Mouse (Mus musculus): ENCODE data around the gene Mfsd4b5. TPM values are rescaled to one million over a fixed set of nuclear protein-coding genes. Genes with fewer than 3 reads are reported as not detected.
"Not testable (repeated sequence)": the region's sequence is repeated elsewhere in the genome, so short reads cannot be mapped to it uniquely, and the experiment has no call there.

Mfsd4b5 gene
- polyA plus RNA-seq, 1 experiment from 2014 or later = not detected

DNA sequence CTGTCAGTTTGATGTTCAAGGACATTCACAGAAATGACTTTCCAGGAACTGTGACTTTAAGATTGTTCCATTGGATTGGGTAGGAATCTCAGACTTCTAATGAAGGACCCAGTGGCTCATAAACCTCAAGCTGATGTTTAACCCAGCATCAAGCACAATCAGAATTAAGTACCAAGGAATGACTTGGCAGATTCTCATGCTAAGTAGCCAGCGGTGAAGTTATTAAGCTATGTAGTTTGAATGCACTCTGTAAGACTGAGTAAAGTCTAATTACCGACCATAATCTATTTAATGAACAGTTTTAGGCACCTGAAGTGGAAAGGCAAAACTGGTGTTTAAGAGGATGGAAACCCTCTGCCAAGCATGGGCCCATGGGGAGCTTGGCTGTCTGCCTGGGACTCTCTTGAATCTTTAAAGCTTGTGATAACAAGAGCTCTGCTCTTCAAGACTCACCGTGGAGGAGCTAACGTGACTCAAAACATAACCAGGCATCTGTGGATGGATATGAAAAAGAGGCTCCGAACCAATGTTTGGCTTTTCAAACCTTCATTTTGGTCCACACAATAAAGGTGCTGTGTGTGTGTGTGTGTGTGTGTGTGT, 31.9 kb upstream of the Mfsd4b5 start:
- WGBS = 43% methylated on average over 5 of the region's 5 CpGs
- H3K4me3 ChIP-seq = no peak overlapping the region
- H3K27me3 ChIP-seq = peaks cover 6% of the 10 kb centered on the region; the same call in 1 of the 2 replicates
- no peak overlapping the region for H3K9ac ChIP-seq
- no peak; the same call in 1 of the 2 replicates for ATAC-seq (replicated peaks; ENCODE audit: insufficient number of reproducible peaks, insufficient read depth, low FRiP score, low read depth)
- no peaks in the 10 kb centered on the region for H3K36me3 ChIP-seq
- H3K9me3 ChIP-seq (replicated peaks) = no peaks in the 10 kb centered on the region
- no peak overlapping the region for H3K4me2 ChIP-seq
- peaks cover 23% of the 10 kb centered on the region for H3K4me1 ChIP-seq (replicated peaks)
- peak overlapping the region; percentile 69 for H3K27ac ChIP-seq

DNA sequence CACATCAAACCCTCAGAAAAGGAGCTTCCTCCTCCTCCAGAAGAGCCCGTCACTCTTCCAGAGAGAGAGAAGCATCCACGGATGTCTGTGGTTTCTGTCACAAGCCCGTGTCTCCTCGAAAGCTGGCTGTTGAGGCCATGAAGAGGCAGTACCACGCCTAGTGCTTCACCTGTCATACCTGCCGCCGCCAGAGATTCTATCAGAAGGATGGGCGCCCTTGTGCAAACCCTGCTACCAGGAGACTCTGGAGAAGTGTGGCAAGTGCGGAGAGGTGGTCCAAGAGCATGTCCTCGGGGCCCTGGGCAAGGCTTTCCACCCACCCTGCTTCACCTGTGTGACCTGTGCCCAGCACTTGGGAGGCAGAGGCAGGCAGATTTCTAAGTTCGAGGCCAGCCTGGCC, 23.1 kb upstream of the Mfsd4b5 start:
- Histone ChIP-seq H3K4me3 (no peak overlapping the region), H3K27me3 (no peaks in the 10 kb centered on the region), H3K36me3 (no peaks in the 10 kb centered on the region), H3K4me2 (no peak overlapping the region), H3K27ac (no peak overlapping the region), H3K4me1 (replicated peaks) (no peaks in the 10 kb centered on the region), H3K9ac (no peak overlapping the region), H3K9me3 (replicated peaks) (no peaks in the 10 kb centered on the region)
- no peak for ATAC-seq (replicated peaks; ENCODE audit: insufficient number of reproducible peaks, insufficient read depth, low FRiP score, low read depth)
- 74% methylated on average over 11 of the region's 11 CpGs for WGBS

DNA sequence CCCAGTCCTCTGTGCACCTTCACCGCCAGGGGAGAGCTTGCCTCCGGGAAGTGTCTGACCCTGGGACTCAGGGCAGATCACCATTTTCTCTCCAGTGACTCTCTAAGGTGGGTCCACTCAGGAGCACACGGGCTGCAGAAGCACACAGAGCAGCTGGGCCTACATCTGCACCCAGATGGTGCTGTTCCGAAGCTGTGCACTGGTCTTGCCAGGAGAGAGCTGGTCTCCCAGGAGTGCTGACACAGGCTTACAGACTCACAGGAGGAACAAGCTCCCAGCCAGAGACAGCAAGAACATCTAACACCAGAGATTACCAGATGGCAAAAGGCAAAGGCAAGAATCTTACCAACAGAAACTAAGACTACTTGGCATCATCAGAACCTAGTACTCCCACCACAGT, 22.4 kb upstream of the Mfsd4b5 start:
- not testable (repeated sequence) for ATAC-seq (replicated peaks; ENCODE audit: insufficient number of reproducible peaks, insufficient read depth, low FRiP score, low read depth)

DNA sequence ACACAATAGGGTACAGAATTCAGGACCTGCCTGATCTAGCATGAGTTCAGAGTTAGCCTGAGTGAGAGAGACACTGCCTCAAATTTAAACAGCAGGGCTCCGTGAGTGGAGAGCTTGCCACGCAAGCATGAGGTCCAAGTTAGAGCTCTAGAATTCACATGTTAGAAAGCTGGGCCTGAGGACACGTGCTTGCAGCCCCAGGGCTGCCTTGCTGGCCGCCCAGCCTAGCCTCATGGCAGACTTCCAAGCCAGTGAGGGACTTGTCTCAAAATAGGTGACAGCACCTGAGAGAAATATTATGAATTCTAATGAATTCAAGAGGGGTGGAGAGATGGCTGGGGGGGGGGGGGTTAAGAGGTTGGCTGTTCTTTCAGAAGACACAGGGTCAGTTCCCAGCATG, 21.5 kb upstream of the Mfsd4b5 start:
- Histone ChIP-seq H3K27ac (no peak overlapping the region), H3K36me3 (no peaks in the 10 kb centered on the region), H3K27me3 (no peaks in the 10 kb centered on the region), H3K4me2 (no peak overlapping the region), H3K9ac (no peak overlapping the region), H3K4me3 (no peak overlapping the region), H3K9me3 (replicated peaks) (no peaks in the 10 kb centered on the region), H3K4me1 (replicated peaks) (no peaks in the 10 kb centered on the region)
- WGBS = 77% methylated on average over 4 of the region's 4 CpGs
- no peak for ATAC-seq (replicated peaks; ENCODE audit: insufficient number of reproducible peaks, insufficient read depth, low FRiP score, low read depth)

More for the DNA sequence above, 22.4 kb upstream of the Mfsd4b5 start:
- H3K9me3 ChIP-seq (replicated peaks); H3K4me1 ChIP-seq (replicated peaks); H3K36me3 ChIP-seq; H3K9ac ChIP-seq; H3K4me2 ChIP-seq; H3K27ac ChIP-seq; H3K27me3 ChIP-seq; H3K4me3 ChIP-seq: not testable (repeated sequence)
- 63% methylated on average over 4 of the region's 4 CpGs for WGBS

DNA sequence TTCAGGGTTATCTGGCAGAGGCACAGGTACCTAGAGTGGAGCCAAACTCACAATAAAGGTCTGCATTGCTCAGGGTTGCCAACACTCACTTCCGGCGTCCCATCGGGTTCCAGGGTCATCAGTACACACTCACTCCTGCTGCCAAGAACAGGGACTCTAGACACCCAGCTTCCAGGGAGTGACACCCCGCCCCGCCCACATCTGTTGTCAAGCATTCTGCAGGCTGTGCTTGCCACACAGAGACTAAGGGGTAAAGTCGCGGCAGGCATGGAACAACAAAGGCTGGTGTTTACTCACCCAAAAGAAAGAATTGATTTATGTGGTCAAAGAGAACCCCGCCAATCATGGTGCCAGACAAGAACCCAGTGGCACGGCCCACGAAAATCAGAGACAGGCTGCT, 20.5 kb upstream of the Mfsd4b5 start:
- ATAC-seq (replicated peaks; ENCODE audit: insufficient number of reproducible peaks, insufficient read depth, low FRiP score, low read depth) = no peak
- Histone ChIP-seq H3K27me3 (no peaks in the 10 kb centered on the region), H3K4me1 (replicated peaks) (no peaks in the 10 kb centered on the region), H3K4me2 (no peak overlapping the region), H3K9me3 (replicated peaks) (no peaks in the 10 kb centered on the region), H3K4me3 (no peak overlapping the region), H3K36me3 (no peaks in the 10 kb centered on the region), H3K9ac (no peak overlapping the region), H3K27ac (no peak overlapping the region)
- 68% methylated on average over 10 of the region's 10 CpGs for WGBS

DNA sequence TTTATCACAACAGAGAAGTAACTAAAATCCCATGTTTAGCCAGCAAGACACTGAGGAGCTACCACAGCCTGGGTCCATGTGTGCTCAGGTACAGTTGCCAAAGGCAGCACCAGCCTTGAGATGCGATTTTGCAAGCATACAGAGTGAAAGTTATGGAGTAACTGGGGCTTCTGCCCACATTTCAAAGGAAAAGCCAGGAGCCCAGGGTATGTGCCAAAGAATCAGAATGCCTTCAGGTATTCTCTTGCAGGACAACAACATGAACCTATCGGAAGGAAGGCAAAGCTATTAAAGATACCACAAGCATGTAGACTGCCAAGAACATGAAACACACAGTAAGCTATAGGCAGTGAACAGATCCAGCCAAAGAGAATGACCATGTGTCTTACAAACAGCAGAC, 14.3 kb upstream of the Mfsd4b5 start:
- Histone ChIP-seq H3K36me3 (no peaks in the 10 kb centered on the region), H3K4me2 (no peak overlapping the region), H3K9me3 (replicated peaks) (no peaks in the 10 kb centered on the region), H3K27ac (no peak overlapping the region), H3K9ac (no peak overlapping the region), H3K4me1 (replicated peaks) (no peaks in the 10 kb centered on the region), H3K27me3 (no peaks in the 10 kb centered on the region), H3K4me3 (no peak overlapping the region)
- ATAC-seq (replicated peaks; ENCODE audit: insufficient number of reproducible peaks, insufficient read depth, low FRiP score, low read depth) = no peak
- WGBS = 76% methylated on average over 2 of the region's 2 CpGs

DNA sequence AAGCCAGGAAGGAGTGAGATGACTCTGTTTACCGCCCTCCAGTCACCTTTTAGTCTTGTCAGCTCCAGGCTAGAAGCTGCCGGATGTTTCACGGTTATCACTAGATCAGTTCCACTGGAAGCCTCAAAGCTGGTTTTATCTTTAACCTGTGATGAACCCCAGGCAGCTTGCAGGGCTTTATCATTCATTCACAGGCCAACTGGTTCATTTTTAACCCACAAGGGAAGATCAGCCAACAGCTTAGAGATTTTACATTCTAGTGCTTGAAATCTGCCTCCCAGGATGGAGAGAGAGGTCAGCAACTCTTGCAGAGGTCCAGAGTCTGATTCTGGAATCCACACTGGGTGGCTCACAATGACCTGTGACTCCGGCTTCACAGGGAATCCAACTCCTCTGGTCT, 4.7 kb upstream of the Mfsd4b5 start:
- Histone ChIP-seq H3K9ac (no peak overlapping the region), H3K9me3 (replicated peaks) (no peaks in the 10 kb centered on the region), H3K4me2 (no peak overlapping the region), H3K4me3 (no peak overlapping the region), H3K27ac (no peak overlapping the region), H3K4me1 (replicated peaks) (no peaks in the 10 kb centered on the region), H3K36me3 (no peaks in the 10 kb centered on the region), H3K27me3 (no peaks in the 10 kb centered on the region)
- no peak for ATAC-seq (replicated peaks; ENCODE audit: insufficient number of reproducible peaks, insufficient read depth, low FRiP score, low read depth)
- WGBS = 30% methylated on average over 4 of the region's 4 CpGs

DNA sequence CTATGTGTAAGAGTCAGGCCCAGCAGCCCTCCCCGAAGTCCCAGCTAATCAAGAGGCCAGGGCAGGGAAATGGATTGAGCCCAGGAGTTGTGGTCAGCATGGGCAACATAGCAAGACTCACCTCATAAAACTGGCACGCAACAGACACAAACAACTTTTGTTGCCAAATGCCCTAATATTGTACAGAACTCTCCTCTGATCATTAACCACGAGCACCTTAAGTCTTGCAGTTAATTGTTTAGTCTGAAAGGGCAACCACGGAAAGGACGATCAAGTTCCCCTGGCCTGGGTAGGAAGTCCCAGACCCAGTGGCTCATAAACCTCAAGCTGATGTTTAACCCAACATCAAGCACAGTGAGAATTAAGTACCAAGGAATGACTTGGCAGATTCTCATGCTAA, 3.8 kb downstream of the Mfsd4b5 start:
- Histone ChIP-seq H3K4me1 (replicated peaks) (no peaks in the 10 kb centered on the region), H3K27me3 (no peaks in the 10 kb centered on the region), H3K9ac (no peak overlapping the region), H3K36me3 (no peaks in the 10 kb centered on the region), H3K27ac (no peak overlapping the region), H3K9me3 (replicated peaks) (peaks cover 7% of the 10 kb centered on the region; the same call in 1 of the 2 replicates), H3K4me2 (no peak overlapping the region), H3K4me3 (no peak overlapping the region)
- WGBS = 66% methylated on average over 5 of the region's 5 CpGs
- no peak for ATAC-seq (replicated peaks; ENCODE audit: insufficient number of reproducible peaks, insufficient read depth, low FRiP score, low read depth)

DNA sequence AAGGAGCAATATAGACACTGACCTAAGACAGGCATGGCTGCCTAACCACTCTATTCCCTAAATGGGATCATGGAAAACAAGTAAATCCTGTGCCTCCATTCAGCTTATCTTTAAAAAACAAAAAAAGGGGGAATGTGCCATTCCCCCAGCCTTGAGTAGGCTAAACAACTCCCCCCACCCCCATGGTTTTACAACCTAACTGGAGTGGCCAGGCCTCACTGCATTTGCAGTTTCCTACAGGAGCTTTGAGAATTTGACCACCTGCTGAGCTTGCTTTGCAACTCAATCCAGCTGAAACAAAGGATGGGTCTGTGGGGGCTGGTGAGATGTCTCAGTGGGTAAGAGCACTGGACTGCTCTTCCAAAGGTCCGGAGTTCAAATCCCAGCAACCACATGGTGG, 8.2 kb downstream of the Mfsd4b5 start:
- Histone ChIP-seq H3K36me3 (no peaks in the 10 kb centered on the region), H3K27ac (no peak overlapping the region), H3K27me3 (no peaks in the 10 kb centered on the region), H3K4me1 (replicated peaks) (no peaks in the 10 kb centered on the region), H3K9ac (no peak overlapping the region), H3K9me3 (replicated peaks) (peaks cover 7% of the 10 kb centered on the region; the same call in 1 of the 2 replicates), H3K4me2 (no peak overlapping the region), H3K4me3 (no peak overlapping the region)
- ATAC-seq (replicated peaks; ENCODE audit: insufficient number of reproducible peaks, insufficient read depth, low FRiP score, low read depth) = no peak
- WGBS = 83% methylated on average over 1 of the region's 1 CpGs

DNA sequence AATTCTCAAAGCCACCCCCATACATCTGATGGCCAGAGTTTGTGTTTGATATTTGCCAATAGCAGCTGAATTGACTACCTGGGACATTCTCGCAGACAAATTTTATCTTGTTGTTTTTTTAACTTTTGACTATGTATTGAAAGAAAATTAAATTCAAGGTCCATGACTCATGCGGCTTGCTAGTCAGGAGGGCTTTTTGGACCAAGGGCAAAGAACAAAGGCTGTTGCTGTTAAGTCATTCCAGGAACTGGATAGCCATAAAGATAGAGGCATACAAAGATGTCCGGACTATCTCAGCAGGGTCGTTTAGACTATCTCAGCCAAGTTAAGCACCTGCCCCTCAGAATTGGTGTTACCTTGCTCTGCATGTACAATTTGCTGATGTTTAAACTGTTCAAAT, 9.1 kb downstream of the Mfsd4b5 start:
- Histone ChIP-seq H3K27ac (no peak overlapping the region), H3K27me3 (no peaks in the 10 kb centered on the region), H3K9ac (no peak overlapping the region), H3K4me1 (replicated peaks) (no peaks in the 10 kb centered on the region), H3K4me2 (no peak overlapping the region), H3K36me3 (no peaks in the 10 kb centered on the region), H3K4me3 (no peak overlapping the region), H3K9me3 (replicated peaks) (peaks cover 7% of the 10 kb centered on the region; the same call in 1 of the 2 replicates)
- WGBS = 86% methylated on average over 4 of the region's 4 CpGs
- no peak for ATAC-seq (replicated peaks; ENCODE audit: insufficient number of reproducible peaks, insufficient read depth, low FRiP score, low read depth)

DNA sequence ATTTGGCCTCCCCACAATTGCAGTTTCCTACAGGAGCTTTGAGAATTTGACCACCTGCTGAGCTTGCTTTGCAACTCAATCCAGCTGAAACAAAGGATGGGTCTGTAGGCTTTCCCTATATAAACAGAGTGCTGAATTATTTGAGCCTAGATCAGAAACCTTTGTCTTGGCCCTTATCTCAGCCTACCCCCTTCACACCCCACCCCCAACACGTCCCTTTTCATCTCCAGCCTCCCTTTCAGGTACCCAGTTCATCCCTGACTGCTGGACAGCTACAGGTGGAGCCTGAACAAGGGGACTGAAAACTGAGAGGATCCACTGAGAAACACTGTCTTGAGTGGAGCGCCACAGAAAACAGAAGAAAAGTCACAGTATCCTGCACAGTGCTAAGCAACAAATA, 10.7 kb downstream of the Mfsd4b5 start:
- Histone ChIP-seq H3K4me1 (replicated peaks) (no peaks in the 10 kb centered on the region), H3K27me3 (no peaks in the 10 kb centered on the region), H3K9ac (no peak overlapping the region), H3K4me2 (no peak overlapping the region), H3K27ac (no peak overlapping the region), H3K4me3 (no peak overlapping the region), H3K9me3 (replicated peaks) (peaks cover 7% of the 10 kb centered on the region; the same call in 1 of the 2 replicates), H3K36me3 (no peaks in the 10 kb centered on the region)
- WGBS = 42% methylated on average over 2 of the region's 2 CpGs
- ATAC-seq (replicated peaks; ENCODE audit: insufficient number of reproducible peaks, insufficient read depth, low FRiP score, low read depth) = no peak

DNA sequence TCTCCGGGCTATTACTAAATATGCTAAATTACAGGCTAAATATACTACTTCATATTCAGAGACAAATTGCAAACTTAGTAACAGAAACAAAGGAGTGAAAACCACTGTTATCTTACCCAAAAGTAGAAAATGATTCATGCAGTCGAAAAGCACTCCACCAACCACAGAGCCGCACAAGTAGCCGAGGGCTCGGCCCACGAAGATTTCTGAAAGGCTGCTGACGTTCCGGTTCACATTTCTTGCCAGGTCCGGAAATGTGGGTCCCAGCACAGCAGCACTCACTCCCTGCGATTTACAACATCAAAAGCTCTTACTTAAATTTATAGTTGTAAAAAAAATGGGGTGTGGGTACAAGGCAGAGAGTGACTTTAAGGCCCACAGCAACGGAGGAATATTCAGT, 11.5 kb downstream of the Mfsd4b5 start:
- no peaks in the 10 kb centered on the region for H3K36me3 ChIP-seq
- H3K4me2 ChIP-seq = no peak overlapping the region
- no peak for ATAC-seq (replicated peaks; ENCODE audit: insufficient number of reproducible peaks, insufficient read depth, low FRiP score, low read depth)
- H3K4me1 ChIP-seq (replicated peaks) = no peaks in the 10 kb centered on the region
- H3K9me3 ChIP-seq (replicated peaks) = peaks cover 7% of the 10 kb centered on the region; the same call in 1 of the 2 replicates
- H3K4me3 ChIP-seq = no peak overlapping the region
- 59% methylated on average over 11 of the region's 11 CpGs for WGBS
- H3K9ac ChIP-seq = no peak overlapping the region
- H3K27ac ChIP-seq = no peak overlapping the region
- no peaks in the 10 kb centered on the region for H3K27me3 ChIP-seq

All from heart, embryonic 15.5 days (tissue).